Mouse (Mus musculus) urinary bladder, adult 2 months (tissue): ENCODE results near the gene Igsf11. TPM values are rescaled to one million over a fixed set of nuclear protein-coding genes. Genes with fewer than 3 reads are reported as not detected.

Source experiments
- DNase-seq: peaks from one replicate; pipeline ENCODE4 v3.0.0; 2022; ENCODE audit warnings: low spot score
- polyA plus RNA-seq: library from polyadenylated mRNA; depleted of rRNA; stranded (reverse); fragments of >200 nt; gene quantifications from 2 replicates; pipeline ENCODE4 v1.2.3, GENCODE M21; 2012; rRNA removed

Igsf11 gene
- polyA plus RNA-seq: 0.89 and 1.0 TPM in 2 replicates

DNA sequence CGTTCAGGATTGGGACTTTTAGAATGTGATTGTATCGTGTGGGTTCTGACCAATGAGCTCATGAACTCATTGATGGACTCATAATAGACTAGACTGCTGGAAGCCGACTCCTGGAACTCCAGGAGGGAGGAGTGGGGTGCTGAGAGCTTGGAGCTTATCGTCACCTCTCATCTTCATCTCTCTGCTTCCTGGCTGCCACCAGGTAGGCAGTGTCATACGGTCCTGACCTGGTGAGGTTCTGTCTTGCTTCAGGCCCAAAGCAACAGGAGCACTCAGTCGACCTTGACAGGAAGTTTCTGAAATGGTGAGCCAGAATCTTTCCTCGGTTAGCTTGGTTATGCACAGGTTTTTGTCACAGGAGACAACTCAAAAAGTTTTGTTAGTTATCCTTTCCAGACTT, at the start of gene Igsf11:
Gene Igsf11, plus strand, starts transcription at position 301 of the 400 bp plus-strand sequence.
- no peak for DNase-seq

DNA sequence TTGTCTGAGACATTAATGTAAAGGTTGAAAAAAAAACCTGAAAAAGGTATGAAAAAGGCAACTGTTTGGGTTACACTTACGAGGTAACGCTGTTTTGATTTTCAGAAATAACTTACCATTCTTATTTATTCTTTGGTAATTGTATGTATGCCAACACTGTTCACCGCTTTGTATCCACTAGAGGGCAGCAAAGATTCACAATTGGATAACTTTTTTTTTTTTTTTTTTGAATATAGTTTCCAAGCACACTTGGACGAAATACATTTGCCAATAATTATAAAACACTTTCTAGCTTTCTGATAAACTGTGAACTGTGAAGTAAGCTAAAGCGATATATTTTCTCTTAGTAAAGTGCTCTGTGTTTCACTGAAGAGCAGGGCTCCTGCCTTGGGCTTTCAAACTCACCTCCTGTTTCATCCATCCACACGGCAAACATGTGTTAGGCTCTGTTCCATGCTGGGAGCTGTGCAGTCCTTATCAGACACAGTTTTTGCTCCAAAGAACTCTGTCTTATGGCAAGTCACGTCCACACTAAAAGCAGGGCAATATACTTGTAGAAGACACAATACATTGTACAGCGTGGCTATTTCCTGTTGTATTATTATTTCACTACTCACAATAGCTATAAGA, 34.2 kb upstream of the Igsf11 start:
- DNase-seq: no peak

DNA sequence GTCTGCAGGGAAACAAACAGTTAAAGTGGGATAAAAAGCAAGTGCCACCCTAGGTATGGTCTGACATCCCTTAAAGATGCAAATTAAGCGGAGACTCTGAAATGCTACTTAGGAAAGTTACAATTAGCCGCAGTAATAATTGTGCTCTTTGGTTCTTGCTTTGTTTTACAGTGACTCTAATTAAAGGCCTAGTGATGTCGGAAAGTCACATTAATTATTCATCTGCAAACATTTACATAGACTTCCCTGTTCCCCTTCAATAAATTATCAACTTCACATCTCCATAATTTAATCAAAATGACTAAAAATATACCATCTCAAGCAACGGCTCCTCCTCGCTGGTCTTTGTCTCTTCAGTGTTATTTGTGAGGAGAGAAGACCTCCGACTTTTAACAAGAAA, 31.9 kb upstream of the Igsf11 start:
- no peak for DNase-seq

DNA sequence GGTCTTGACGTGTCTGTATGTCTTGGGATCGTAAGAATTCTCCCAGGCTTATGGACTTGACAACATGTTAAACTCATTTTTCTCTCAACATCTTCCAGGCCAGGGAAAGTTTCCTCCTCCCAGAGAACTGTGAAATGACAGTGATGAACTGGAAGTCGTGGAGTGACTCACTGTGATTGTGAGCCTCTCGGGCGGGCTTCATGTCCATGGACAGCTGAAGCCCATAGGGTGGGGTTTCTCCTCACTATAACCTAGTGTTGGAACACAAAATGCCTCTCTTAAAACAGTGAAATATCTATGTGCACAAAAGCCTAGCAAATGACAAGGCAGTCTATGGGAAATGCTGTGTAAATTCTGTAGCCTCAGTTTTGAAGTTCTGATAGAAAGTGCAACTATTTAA, 28.1 kb upstream of the Igsf11 start:
- no peak for DNase-seq

DNA sequence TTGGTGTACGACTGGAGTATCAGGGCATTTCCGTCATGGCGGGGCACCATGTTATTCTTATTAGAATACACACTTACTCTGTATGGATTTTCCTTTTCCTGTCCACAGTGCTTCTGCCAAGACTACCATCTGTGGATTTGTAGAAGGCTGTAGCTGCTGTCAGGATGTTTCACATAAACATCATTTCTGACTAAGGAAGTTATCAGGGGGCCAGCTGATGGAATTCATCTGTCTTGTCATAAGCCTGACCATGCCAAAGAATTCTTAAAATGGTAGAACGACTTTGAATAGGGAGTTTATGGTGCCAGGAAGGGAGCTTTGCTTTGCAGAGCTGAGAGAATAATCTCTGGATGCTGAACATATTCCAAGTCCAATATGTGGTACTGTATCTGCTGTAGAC, 19.2 kb upstream of the Igsf11 start:
- no peak for DNase-seq

DNA sequence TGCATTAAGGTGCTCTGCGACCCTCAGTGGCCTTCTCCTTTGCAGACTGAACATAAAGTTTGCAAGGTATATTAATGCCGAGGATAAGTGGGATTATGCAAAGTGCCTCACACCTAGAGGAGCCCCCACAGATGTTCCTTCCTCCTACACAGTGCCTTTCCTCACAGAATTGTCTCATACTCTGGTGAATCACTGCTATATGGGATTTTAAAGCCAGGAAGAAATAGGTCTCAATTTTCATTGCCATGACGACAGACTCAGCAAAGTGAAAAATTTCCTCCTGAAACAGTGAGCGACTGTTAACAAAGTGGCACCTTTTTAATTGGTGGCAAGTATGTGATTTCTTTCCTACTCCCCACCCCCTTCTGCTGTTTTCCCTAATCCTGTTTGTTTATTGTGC, 18.0 kb upstream of the Igsf11 start:
- DNase-seq: no peak

DNA sequence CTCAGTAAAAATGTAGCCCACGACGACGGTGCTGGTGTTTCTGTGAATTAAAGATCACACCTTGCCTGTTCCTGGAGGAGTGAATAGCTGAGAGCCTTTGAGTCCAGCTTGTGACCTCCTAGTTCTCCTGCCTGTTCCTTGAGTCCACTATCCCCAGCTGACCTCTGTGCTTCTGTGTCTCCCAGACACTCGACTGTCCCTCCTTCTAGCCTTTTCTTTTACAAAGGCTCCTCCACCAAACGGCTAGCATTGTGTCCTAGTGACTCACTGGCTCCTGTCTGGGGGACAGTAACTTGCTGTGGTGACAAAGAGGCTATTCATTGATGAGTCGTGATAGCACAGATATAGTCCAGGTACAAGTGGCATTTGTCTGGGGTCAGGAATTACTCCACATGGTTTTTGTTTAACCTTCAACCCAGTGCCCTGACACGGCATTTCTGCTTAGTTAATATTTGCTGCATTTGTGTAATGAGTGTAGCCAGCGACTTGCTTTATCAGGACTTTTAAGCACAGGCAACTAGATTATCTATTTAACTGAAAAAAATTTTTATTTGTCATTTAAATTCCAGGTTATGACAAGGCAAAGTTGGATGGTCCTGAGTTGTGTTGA, 6.5 kb downstream of the Igsf11 start:
- no peak for DNase-seq

DNA sequence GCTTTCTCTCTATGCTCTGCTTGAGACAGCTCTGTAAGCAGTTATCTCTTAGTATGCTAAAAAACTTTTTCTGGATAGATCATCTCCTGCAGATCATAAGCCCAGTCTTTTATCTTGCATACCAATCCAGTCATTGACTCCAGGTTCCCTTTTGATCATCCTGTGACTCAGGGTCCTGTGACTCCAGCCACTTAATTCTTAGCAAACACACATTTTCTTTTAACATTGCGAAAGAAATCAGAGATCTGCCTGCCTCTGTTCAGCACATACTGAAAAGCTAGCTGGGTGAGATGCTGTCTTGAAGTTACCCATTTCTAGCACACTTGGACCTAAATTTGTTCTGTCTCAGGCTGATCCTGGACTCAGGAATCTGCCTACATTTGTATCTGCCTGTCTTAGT, 7.6 kb downstream of the Igsf11 start:
- DNase-seq: no peak

DNA sequence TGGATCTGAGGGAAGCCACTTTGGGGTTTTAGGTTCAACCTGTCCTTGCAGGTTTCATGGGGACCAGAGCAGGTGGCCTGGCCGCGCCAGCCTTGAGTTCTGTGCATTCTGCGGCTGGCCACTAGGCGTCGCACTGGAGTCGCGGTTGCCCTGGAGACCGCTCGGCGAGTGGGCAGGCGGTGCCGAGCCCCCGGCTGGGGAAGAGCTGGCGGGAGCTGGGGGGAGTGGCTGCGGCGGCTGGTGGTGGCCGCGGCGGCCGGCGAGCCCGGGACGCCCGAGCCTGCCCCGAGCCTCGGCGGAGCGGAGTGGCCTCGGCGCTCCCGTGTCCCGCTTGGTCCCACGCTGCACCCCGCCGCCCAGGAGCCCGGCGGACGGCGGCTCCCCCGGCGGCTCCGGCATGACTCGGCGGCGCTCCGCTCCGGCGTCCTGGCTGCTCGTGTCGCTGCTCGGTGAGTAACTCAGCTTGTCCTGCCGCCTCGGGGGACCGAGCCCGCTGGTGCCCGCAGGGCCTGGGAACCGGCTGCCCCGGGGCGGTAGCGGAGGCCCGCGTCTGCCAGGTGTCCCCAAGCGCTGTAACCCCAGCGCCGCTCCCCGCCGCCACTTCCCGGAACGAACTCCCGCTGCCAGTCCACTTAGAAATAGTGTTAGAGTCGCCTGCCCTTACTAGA, 9.8 kb downstream of the Igsf11 start:
- peak; percentile 91 for DNase-seq

DNA sequence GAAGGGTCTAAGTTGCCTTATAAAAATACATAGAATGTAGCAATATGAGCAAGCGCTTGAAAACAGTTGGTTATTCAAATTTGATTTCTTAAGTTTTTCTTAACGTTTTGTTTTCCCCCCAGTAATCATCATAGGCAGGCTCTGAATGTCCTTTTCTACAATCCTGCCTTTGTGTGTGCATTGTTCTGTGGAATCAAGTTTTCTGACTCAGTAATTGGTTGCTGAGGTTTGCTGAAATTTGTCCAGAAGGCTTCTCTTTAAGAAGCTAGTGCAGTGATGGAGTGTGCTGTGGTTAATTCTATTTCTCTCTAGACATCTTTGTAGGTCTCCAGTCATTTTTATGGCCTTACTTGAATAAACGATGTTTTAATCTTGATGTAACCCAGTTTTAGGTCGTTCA, 10.5 kb downstream of the Igsf11 start:
- no peak for DNase-seq

DNA sequence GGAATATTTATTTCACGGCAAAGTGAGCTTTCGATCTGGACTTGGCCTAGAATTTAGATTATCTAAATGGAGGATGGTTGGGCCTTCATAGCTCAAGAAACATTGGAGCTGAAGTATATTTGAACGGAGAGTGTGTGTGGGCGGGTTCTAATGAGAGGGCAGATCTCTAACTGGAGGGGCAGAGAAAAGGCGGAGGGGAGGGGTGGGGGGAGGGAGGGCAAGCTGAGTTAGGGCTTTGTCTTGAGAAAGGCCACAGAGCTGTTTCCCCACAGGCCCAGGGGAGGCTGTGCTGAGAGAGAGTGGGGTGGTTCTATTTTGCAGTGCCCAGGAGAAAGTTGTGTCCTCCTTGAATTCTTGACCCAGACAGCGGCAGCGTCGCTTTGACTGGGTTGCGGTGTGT, 11.7 kb downstream of the Igsf11 start:
- no peak for DNase-seq

DNA sequence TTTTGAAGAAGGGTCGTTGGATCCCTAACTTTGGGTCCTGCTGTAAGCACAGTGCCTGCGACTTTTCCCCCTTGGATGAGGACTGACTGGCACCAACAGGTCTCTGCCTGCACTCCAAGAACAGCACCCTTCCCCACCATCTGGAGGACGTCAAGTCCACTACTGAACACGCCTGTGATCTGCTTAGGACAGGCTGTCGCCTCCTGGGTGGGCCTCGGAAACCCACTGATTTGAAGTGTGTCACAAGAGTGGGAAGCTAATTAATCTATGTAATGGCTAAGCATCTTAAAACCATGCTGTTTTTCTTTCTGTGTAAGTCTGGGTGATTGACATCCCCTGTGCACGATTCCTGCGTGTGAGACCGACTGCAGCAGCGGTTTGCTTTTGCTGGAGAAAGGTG, 13.4 kb downstream of the Igsf11 start:
- no peak for DNase-seq

DNA sequence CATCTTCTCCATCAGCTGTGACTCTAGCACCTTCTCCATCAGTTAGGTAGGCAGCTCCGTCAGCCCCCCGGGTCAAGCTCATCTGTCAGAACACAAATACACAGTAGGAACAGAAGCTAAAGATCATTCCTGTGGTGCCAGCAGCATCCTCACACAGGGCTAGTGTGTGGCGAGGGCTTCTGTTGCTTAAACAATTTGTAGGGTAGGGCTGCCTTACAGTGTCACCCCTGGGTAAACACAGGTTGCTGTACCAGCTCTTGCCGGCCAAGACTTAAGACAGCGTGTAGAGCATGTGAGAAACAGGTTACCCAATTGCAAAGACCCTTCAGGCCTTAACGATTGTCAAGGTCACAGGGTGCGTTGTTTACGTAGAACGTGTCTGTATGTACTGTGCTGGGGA, 15.8 kb downstream of the Igsf11 start:
- DNase-seq: no peak

DNA sequence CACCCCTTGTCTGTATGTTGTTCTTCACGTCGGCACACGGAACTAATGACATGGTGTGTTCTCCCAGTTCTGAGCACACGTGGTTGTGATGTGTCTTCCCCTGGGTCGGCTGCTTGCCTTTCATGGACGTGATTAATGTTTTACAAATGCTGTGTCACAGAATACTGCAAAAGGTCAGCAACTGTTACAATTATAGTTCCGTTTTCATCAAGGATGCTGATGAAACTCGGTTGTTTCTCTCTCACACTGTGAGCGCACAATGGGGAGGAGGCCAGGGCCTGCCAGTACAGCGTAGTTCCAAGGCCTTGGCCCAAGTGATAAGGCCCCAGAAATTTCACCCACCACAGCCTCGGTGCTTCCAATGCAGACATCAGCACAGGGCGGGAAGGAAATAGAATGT, 17.0 kb downstream of the Igsf11 start:
- no peak for DNase-seq

DNA sequence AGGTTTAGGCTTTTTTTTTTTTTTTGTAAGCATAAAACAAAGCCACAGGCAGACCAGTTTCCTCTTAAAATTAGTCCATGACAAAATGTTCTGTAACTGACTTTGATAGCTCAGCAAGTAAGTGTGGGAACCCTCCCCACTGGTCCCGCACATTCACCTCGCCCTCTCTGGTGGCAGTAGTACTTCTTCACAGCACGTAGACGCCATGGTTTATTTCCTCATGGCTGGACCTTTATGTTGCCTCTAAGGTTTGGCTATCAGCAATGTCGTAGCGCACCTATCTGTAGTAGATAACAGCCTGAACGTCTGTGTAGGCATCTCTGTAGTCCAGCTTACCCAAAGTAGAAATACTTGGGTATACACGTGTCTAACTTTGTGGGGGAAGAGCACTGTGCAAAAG, 17.6 kb downstream of the Igsf11 start:
- no peak for DNase-seq

DNA sequence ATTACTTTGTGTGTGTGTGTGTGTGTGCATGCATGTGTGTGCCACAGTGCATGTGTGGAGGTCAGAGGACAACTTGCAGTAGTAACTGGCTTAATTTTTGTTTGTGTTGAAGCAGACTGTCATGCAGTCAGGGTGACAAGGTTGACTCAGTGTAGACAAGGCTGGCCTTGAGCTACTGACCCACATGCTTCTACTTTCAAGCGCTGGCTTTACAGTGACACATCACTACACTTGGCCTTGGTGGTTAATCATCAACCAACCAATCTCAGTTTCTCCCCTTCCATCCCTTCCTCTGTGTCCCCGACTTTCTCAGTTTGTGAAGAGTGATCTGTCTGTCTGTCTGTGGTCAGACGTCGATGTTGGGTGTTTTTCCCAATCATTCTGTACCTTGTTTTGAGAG, 23.0 kb downstream of the Igsf11 start:
- no peak for DNase-seq

DNA sequence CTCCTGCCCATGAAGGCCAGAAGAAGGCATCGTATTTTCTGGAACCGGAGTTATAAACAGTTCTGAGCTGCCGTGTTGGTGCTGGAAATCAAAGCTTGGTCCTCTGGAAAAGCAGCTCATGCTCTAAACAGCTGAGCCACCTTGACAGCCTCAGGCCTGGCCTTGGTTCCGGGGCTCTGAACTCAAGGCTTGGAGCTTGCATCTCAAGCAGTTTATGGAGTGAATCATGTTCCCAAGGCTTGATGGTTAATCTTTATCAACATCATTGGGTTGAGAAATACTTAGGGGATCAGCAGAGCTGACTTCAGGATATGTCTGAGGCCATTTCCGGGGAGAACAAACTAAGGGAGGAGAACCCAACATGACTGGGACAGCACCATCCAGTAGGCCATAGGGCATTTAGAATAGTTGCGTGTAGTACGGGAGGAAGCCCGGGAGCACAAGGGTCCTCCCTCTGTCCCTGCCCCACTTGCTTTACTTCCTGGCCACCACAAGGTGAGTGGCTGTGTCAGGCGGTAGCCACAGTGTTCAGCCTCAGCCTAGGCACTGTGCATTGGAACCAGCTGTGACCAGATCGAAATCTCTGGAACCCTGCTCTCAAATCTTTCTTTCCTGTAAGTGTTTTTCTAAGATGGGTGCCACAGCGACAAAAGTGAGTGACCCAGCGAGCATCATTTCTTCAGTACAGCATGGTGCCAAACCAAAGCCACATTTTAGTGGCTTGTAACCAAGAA, 23.7 kb downstream of the Igsf11 start:
- no peak for DNase-seq

DNA sequence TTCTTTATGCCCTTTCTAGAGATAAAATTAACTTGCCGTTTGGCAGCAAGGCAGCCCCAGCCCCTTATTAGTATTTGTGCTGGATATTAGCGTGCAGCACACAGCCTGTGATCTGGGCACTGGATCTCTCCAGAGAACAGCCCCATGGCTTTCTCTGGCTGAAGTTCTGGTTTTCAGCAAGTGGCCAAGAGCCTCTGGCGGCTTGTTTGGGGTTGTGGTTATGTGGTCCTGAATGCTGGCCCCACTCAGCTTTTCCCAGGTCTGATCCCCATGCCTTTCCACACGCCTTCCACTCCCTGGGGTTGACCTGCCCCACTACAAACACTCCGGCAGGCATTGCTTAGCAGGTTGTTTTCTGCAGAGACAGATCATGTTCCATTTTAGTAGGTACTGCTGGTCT, 24.4 kb downstream of the Igsf11 start:
- no peak for DNase-seq

DNA sequence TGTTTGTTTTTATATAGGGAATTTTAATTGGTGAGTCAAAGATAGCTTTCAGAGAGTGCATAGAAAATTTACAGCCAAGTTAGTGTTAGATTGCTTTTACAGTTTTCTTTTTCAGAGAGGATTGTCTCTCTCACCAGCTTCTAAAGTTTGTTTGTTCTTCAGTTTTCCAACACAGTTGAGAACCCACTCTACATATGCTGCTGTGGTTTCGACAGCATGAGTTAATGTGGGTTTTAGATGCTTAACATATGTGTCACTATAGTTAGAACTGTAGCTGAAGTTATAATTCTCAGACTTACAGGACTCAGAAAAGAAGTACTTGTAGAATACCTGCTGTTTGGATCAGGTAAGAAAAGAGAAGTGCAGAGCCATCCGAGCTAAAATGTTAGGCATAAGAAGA, 25.6 kb downstream of the Igsf11 start:
- DNase-seq: no peak

DNA sequence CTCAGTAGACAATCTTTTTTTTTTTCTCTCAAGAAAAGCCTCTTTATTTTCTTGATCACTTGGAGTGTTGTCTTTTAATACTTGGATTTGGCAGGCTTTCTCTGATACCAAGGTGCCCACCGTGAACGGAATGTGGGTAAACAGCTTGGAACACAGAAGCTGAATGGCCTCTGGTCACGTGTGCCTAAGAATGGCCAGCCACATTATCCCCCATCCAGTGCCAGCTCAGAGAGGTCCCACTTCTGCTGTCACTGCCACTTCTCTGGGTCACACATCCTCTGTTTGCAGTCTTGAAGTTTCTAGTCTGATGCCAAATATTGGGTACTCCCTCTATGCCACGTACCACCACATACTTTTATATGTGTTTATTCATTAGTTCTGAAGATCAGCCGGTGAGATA, 28.0 kb downstream of the Igsf11 start:
- DNase-seq: no peak

DNA sequence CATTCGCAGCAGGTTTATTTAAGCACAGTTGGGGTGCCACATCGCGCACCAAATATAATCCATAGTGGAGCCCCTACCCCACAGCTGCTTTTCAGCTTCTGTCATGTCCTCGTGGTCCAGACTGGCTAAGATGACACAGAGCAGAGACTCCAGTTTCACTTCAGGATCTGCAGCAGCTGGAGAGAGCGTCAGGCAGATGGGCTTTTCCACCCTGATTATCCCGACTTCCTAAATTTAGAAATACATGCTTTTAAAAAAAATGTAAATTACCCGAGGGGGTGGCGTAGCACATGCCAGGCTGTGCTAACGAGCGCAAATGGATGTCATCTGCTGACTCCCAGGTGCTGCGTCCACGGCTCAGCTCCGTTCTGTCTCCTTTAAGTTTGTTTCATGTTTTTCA, 32.5 kb downstream of the Igsf11 start:
- no peak for DNase-seq

DNA sequence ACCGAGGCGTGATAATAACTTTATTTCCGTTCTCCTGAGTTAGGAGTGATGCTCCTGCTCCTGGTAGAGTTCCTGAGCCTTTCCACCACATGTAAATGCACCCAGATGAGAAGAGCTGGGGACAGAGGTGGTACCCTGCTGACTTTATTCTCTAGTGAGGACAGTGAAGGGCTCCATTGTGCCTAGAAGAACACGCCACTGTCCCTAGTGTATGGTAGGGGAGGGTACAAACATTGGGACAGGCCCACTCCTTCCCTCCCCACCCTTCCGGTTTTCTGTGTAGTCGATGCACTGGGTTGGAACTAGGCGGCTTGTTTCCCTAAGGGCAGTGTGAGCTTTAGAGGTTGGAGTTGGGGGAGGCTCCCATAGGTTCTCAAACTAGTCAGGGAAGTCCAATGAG, 36.3 kb downstream of the Igsf11 start:
- no peak for DNase-seq

DNA sequence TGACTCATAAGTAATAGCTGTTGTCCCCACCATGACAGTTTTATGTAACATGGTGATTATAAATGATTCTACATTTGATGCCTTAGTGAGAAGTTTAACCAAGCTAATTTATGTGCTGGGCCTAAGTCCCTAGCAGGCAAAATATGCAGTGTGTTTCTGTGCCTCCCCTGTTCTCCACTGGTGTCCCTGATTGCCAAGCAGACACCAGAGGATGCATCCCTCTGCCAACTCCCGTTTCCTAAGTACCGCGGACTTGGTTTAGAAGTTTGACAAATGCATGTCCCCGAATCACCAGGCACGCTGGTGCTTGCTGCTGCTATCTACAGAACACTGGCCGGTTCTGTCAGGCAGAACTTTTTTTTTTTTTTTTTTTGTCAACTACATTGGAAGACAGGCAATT, 39.0 kb downstream of the Igsf11 start:
- no peak for DNase-seq
